18 mouse cellular contexts compared by ENCODE assay signal in the genomic region with DNA sequence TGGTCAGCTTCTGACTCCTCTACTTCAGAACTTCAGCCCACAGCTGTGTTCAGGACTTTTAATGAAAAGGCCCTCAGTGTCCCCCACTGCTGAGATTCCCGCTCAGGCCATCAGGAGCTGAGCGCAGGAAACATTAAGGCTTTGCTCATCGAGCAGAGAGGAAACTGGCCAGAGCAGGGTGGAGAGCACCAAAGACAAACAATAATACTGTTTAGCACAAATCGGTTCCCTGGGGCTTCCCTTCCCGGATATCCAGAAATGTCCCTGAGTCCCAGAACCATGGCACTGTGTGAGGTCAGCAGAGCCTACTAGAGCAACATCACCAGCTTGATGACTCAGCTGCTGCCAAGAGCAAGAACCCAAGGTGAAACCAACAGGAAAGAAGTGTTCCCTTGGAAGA. TPM values are rescaled to one million over a fixed set of nuclear protein-coding genes. Genes with fewer than 3 reads are reported as not detected.
A peak's percentile ranks its signal among the peaks of the same experiment; 100 is the strongest.
DNase-seq lines count a peak whose midpoint lies in the region; ATAC-seq and TF ChIP-seq lines count a peak whose summit lies in the region.
"Had no signal": no experiment of that assay in that cellular context is flagged by ENCODE, and none has a peak within 500 bp of the region (broad histone marks: within the 10 kb centered on the region; RNA-seq: fewer than 3 reads in every experiment).

No protein-coding gene starts in this region.

- no peak for TF ChIP-seq CTCF in lung, embryonic 14.5 days (IDR thresholded peaks at IDR 0.05; ENCODE audit: low read depth)

- no peak overlapping the region for H3K9ac ChIP-seq in heart, embryonic 16.5 days (ENCODE audit: low read length)
- no peak overlapping the region for H3K9ac ChIP-seq in heart, embryonic 11.5 days (ENCODE audit: low read depth, low read length)
- H3K9ac ChIP-seq in lung, embryonic 14.5 days = no peak overlapping the region
- H3K9ac ChIP-seq in stomach, embryonic 16.5 days (ENCODE audit: low read length) = no peak overlapping the region
- H3K9ac ChIP-seq: embryonic facial prominence, embryonic 15.5 days; liver, embryonic 15.5 days; neural tube, embryonic 12.5 days had no signal

- no peaks in the 10 kb centered on the region for H3K36me3 ChIP-seq in heart, embryonic 16.5 days (ENCODE audit: control insufficient read depth, insufficient read depth)
- H3K36me3 ChIP-seq in heart, embryonic 11.5 days (ENCODE audit: control insufficient read depth, insufficient read depth, low read length) = no peaks in the 10 kb centered on the region
- H3K36me3 ChIP-seq in lung, embryonic 14.5 days (ENCODE audit: insufficient read depth) = no peaks in the 10 kb centered on the region
- H3K36me3 ChIP-seq in stomach, embryonic 16.5 days (ENCODE audit: control insufficient read depth, insufficient read depth, low read length) = no peaks in the 10 kb centered on the region
- H3K36me3 ChIP-seq: embryonic facial prominence, embryonic 15.5 days; liver, embryonic 15.5 days; midbrain, embryonic 10.5 days; neural tube, embryonic 12.5 days had no signal

- 65% methylated on average over 5 of the region's 5 CpGs for WGBS in heart, embryonic 16.5 days
- 62% methylated on average over 5 of the region's 5 CpGs for WGBS in heart, embryonic 11.5 days (ENCODE audit: insufficient replicate concordance)
- 65% methylated on average over 5 of the region's 5 CpGs for WGBS in lung, embryonic 14.5 days
- WGBS in stomach, embryonic 16.5 days = 60% methylated on average over 5 of the region's 5 CpGs

- no peak overlapping the region for H3K4me3 ChIP-seq in heart, embryonic 16.5 days (ENCODE audit: low read length)
- no peak overlapping the region for H3K4me3 ChIP-seq in heart, embryonic 11.5 days (ENCODE audit: low read depth, low read length)
- no peak overlapping the region for H3K4me3 ChIP-seq in lung, embryonic 14.5 days (ENCODE audit: low read depth, low read length)
- H3K4me3 ChIP-seq in stomach, embryonic 16.5 days (replicated peaks; ENCODE audit: low read length) = no peak overlapping the region
- H3K4me3 ChIP-seq: embryonic facial prominence, embryonic 15.5 days; layer of hippocampus, adult 2 months; liver, embryonic 15.5 days; midbrain, embryonic 10.5 days; neural tube, embryonic 12.5 days had no signal

- H3K4me2 ChIP-seq in heart, embryonic 16.5 days (ENCODE audit: low read depth, low read length) = no peak overlapping the region
- no peak overlapping the region for H3K4me2 ChIP-seq in heart, embryonic 11.5 days
- H3K4me2 ChIP-seq in lung, embryonic 14.5 days = no peak overlapping the region
- H3K4me2 ChIP-seq in stomach, embryonic 16.5 days (ENCODE audit: low read depth, low read length) = no peak overlapping the region
- H3K4me2 ChIP-seq: embryonic facial prominence, embryonic 15.5 days; liver, embryonic 15.5 days; neural tube, embryonic 12.5 days had no signal

- ATAC-seq in heart, embryonic 16.5 days (replicated peaks; ENCODE audit: extremely low read depth, insufficient read depth, low FRiP score) = peak; percentile 49; the same call in 1 of the 2 replicates
- no peak for ATAC-seq in heart, embryonic 11.5 days (replicated peaks; ENCODE audit: insufficient number of reproducible peaks, low FRiP score, low TSS enrichment)
- no peak for ATAC-seq in lung, embryonic 14.5 days (ENCODE audit: insufficient read depth)
- ATAC-seq in stomach, embryonic 16.5 days (ENCODE audit: insufficient read depth, low FRiP score) = 0 out of 2 replicates have a peak, but pooled peaks have one; percentile 7

- H3K27me3 ChIP-seq in heart, embryonic 16.5 days (ENCODE audit: control insufficient read depth, insufficient read depth, low read length) = no peaks in the 10 kb centered on the region
- no peaks in the 10 kb centered on the region for H3K27me3 ChIP-seq in heart, embryonic 11.5 days (ENCODE audit: control insufficient read depth, insufficient read depth, low read length)
- no peaks in the 10 kb centered on the region for H3K27me3 ChIP-seq in lung, embryonic 14.5 days (ENCODE audit: insufficient read depth, low read length)
- no peaks in the 10 kb centered on the region for H3K27me3 ChIP-seq in stomach, embryonic 16.5 days (ENCODE audit: control insufficient read depth, insufficient read depth, low read length)
- H3K27me3 ChIP-seq: CH12.LX; embryonic facial prominence, embryonic 15.5 days; liver, embryonic 15.5 days; neural tube, embryonic 12.5 days had no signal

- no peaks in the 10 kb centered on the region; the same call in 1 of the 2 replicates for H3K4me1 ChIP-seq in heart, embryonic 16.5 days (ENCODE audit: control insufficient read depth, insufficient read depth, low read length)
- no peaks in the 10 kb centered on the region for H3K4me1 ChIP-seq in heart, embryonic 11.5 days (ENCODE audit: control insufficient read depth, insufficient read depth, low read length)
- H3K4me1 ChIP-seq in lung, embryonic 14.5 days (ENCODE audit: insufficient read depth) = no peaks in the 10 kb centered on the region
- no peaks in the 10 kb centered on the region for H3K4me1 ChIP-seq in stomach, embryonic 16.5 days (ENCODE audit: control insufficient read depth, insufficient read depth, low read length)
- H3K4me1 ChIP-seq: embryonic facial prominence, embryonic 15.5 days; liver, embryonic 15.5 days; midbrain, embryonic 10.5 days; neural tube, embryonic 12.5 days had no signal

- H3K27ac ChIP-seq in heart, embryonic 16.5 days (ENCODE audit: low read length) = no peak overlapping the region; the same call in 1 of the 2 replicates
- H3K27ac ChIP-seq in heart, embryonic 11.5 days (ENCODE audit: low read depth, low read length) = no peak overlapping the region
- no peak overlapping the region for H3K27ac ChIP-seq in lung, embryonic 14.5 days (ENCODE audit: low read depth)
- H3K27ac ChIP-seq in stomach, embryonic 16.5 days (ENCODE audit: low read length) = no peak overlapping the region
- H3K27ac ChIP-seq: embryonic facial prominence, embryonic 15.5 days; layer of hippocampus, adult 2 months; liver, embryonic 15.5 days; midbrain, embryonic 10.5 days; neural tube, embryonic 12.5 days had no signal

- H3K9me3 ChIP-seq in heart, embryonic 16.5 days (replicated peaks; ENCODE audit: control insufficient read depth, low read length) = no peaks in the 10 kb centered on the region
- H3K9me3 ChIP-seq in heart, embryonic 11.5 days (replicated peaks; ENCODE audit: control insufficient read depth, low read length) = no peaks in the 10 kb centered on the region
- no peaks in the 10 kb centered on the region for H3K9me3 ChIP-seq in lung, embryonic 14.5 days (ENCODE audit: low read depth, low read length)
- no peaks in the 10 kb centered on the region for H3K9me3 ChIP-seq in stomach, embryonic 16.5 days (replicated peaks; ENCODE audit: control insufficient read depth, low read length)
- H3K9me3 ChIP-seq: embryonic facial prominence, embryonic 15.5 days; liver, embryonic 15.5 days; midbrain, embryonic 10.5 days; neural tube, embryonic 12.5 days had no signal

- peak; percentile 24 for DNase-seq in embryo, embryonic 10 days (ENCODE audit: low spot score)
- no peak for DNase-seq in embryo, embryonic 9.5 days (ENCODE audit: extremely low spot score)
- DNase-seq in lung, embryonic 14.5 days = peak; percentile 5
- DNase-seq in lung, postnatal 14 days = no peak
- DNase-seq in right cerebral cortex, postnatal 10 days (ENCODE audit: low spot score in 2 of 2) = no peak
- DNase-seq: kidney, adult 2 months; kidney, postnatal 10 days; lung, postnatal 36 days; thymus, postnatal 14 days had no signal

RNA-seq across cellular contexts. Expression of a gene that starts 30.7 kb away (rescaled TPM):
- polyA plus RNA-seq in heart, embryonic 16.5 days (2015; fragmentation: Nextera tagmentation; extraction: Ambion mirVana) = 4.6 and 5.8 TPM in 2 replicates
- polyA plus RNA-seq in heart, embryonic 11.5 days (2014; fragmentation: Nextera tagmentation; extraction: Ambion mirVana) = 2.8 and 3.0 TPM in 2 replicates
- 2.1 and 2.3 TPM in 2 replicates for polyA plus RNA-seq in lung, embryonic 14.5 days (2014; fragmentation: Nextera tagmentation; extraction: Ambion mirVana)
- polyA plus RNA-seq in stomach, embryonic 16.5 days (2015; fragmentation: Nextera tagmentation; extraction: Ambion mirVana) = 6.5 and 8.8 TPM in 2 replicates

Comparison
In these comparisons a context has a peak if more than half of its experiments do, and no peak if none do; other contexts are left out.
1. DNase-seq: peak in embryo, embryonic 10 days (single experiment) and lung, embryonic 14.5 days (single experiment); none in embryo, embryonic 9.5 days (single experiment), lung, postnatal 14 days (single experiment) and right cerebral cortex, postnatal 10 days (0 of 2).
2. ATAC-seq: peak in heart, embryonic 16.5 days (single experiment) and stomach, embryonic 16.5 days (single experiment); none in heart, embryonic 11.5 days (single experiment) and lung, embryonic 14.5 days (single experiment).